Mouse (Mus musculus) heart, embryonic 11.5 days (tissue): ENCODE data around the gene Mns1. TPM values are rescaled to one million over a fixed set of nuclear protein-coding genes. Genes with fewer than 3 reads are reported as not detected.

Source experiments
- ATAC-seq: fragments of 200-750 bp; cut with Nextera tagmentation; replicated peaks from 2 replicates; pipeline ENCODE4 v1.8.0; 2017; ENCODE audit warnings: moderate library complexity; ENCODE audit not compliant: insufficient number of reproducible peaks, low FRiP score, low TSS enrichment
- H3K27ac ChIP-seq: fragments of 300-500 bp; sonication (generic); 2 replicates; pipeline ENCODE4 v1.5.1; 2014; ENCODE audit warnings: mild to moderate bottlenecking, low read depth, low read length
- H3K27me3 ChIP-seq: fragments of 300-500 bp; sonication (generic); 2 replicates; pipeline ENCODE4 v1.6.1; 2014; ENCODE audit warnings: mild to moderate bottlenecking, low read length, mixed read lengths; ENCODE audit not compliant: control insufficient read depth, insufficient read depth
- H3K36me3 ChIP-seq: fragments of 300-500 bp; sonication (generic); 2 replicates; pipeline ENCODE4 v1.6.1; 2014; ENCODE audit warnings: mild to moderate bottlenecking, low read length, moderate library complexity, mixed read lengths; ENCODE audit not compliant: control insufficient read depth, insufficient read depth
- H3K4me1 ChIP-seq: fragments of 300-500 bp; sonication (generic); 2 replicates; pipeline ENCODE4 v1.6.1; 2014; ENCODE audit warnings: low read length; ENCODE audit not compliant: control insufficient read depth, insufficient read depth
- H3K4me2 ChIP-seq: fragments of 300-500 bp; sonication (generic); 2 replicates; pipeline ENCODE4 v1.6.1; 2014; ENCODE audit warnings: mild to moderate bottlenecking, moderate library complexity
- H3K4me3 ChIP-seq: fragments of 300-500 bp; sonication (generic); 2 replicates; pipeline ENCODE4 v1.5.1; 2014; ENCODE audit warnings: low read depth, low read length
- H3K9ac ChIP-seq: fragments of 300-500 bp; sonication (generic); 2 replicates; pipeline ENCODE4 v1.6.1; 2014; ENCODE audit warnings: mild to moderate bottlenecking, low read depth, low read length, moderate library complexity
- H3K9me3 ChIP-seq: fragments of 300-500 bp; sonication (generic); replicated peaks from 2 replicates; pipeline ENCODE4 v1.6.1; 2016; ENCODE audit warnings: low read length; ENCODE audit not compliant: control insufficient read depth
- WGBS: fragments of 180-500 bp; shearing (Covaris S2); extraction: QIAGEN DNeasy Blood & Tissue Kit; methylation state at CpG from one replicate; pipeline ENCODE4 v1.1.7; 2014; ENCODE audit not compliant: insufficient replicate concordance; 5-methylcytosine and 5-hydroxymethylcytosine counted together
- polyA plus RNA-seq: library from polyadenylated mRNA; unstranded; fragments of >200 nt; fragmentation: Nextera tagmentation; extraction: Ambion mirVana; gene quantifications from 2 replicates; pipeline ENCODE4 v1.2.1, GENCODE M21; 2014

Mns1 gene
- polyA plus RNA-seq, result 20.0 and 25.7 TPM in 2 replicates

GRCm38 (mm10) chr9:72437822-72438701 is at the start of gene Mns1:
Mns1 (plus strand) TSS chr9:72438011.
- Histone ChIP-seq H3K9ac (peak within 1 kb of the TSS; percentile 61), H3K27me3 (no peaks in the 10 kb centered on the region), H3K4me2 (peak within 1 kb of the TSS; percentile 88), H3K27ac (peak within 1 kb of the TSS; percentile 59; the same call in 1 of the 2 replicates), H3K4me1 (0 out of 2 replicates have a peak, but pooled peaks cover 4% of the 10 kb centered on the region), H3K4me3 (peak within 1 kb of the TSS; percentile 69), H3K36me3 (no peaks in the 10 kb centered on the region), H3K9me3 (no peaks in the 10 kb centered on the region)
- WGBS, result 3% methylated on average over 43 of the region's 43 CpGs
- peak; percentile 97 for ATAC-seq

GRCm38 (mm10) chr9:72388934-72389333 is 48.9 kb upstream of the Mns1 start:
- 82% methylated on average over 4 of the region's 4 CpGs for WGBS

GRCm38 (mm10) chr9:72389431-72390002 is 48.3 kb upstream of the Mns1 start:
- no peak for ATAC-seq

More at GRCm38 (mm10) chr9:72388934-72389333, 48.9 kb upstream of the Mns1 start:
- Histone ChIP-seq H3K4me3 (no peak overlapping the region), H3K9me3 (no peaks in the 10 kb centered on the region), H3K9ac (no peak overlapping the region), H3K4me1 (no peaks in the 10 kb centered on the region), H3K27ac (no peak overlapping the region), H3K4me2 (no peak overlapping the region), H3K27me3 (no peaks in the 10 kb centered on the region), H3K36me3 (no peaks in the 10 kb centered on the region)
- no peak for ATAC-seq

GRCm38 (mm10) chr9:72390321-72391077 is 47.3 kb upstream of the Mns1 start:
- H3K4me1 ChIP-seq, result no peaks in the 10 kb centered on the region
- H3K27ac ChIP-seq, result no peak overlapping the region
- 77% methylated on average over 12 of the region's 12 CpGs for WGBS
- no peaks in the 10 kb centered on the region for H3K36me3 ChIP-seq
- ATAC-seq, result no peak
- H3K27me3 ChIP-seq, result no peaks in the 10 kb centered on the region
- no peaks in the 10 kb centered on the region for H3K9me3 ChIP-seq
- no peak overlapping the region for H3K4me3 ChIP-seq
- H3K9ac ChIP-seq, result no peak overlapping the region
- H3K4me2 ChIP-seq, result no peak overlapping the region

More at GRCm38 (mm10) chr9:72389431-72390002, 48.3 kb upstream of the Mns1 start:
- H3K36me3 ChIP-seq, result no peaks in the 10 kb centered on the region
- no peak overlapping the region for H3K4me2 ChIP-seq
- H3K9me3 ChIP-seq, result no peaks in the 10 kb centered on the region
- no peak overlapping the region for H3K4me3 ChIP-seq
- no peak overlapping the region for H3K9ac ChIP-seq
- H3K27me3 ChIP-seq, result no peaks in the 10 kb centered on the region
- H3K27ac ChIP-seq, result no peak overlapping the region
- WGBS, result 71% methylated on average over 14 of the region's 14 CpGs
- no peaks in the 10 kb centered on the region for H3K4me1 ChIP-seq

GRCm38 (mm10) chr9:72392686-72393085 is 45.1 kb upstream of the Mns1 start:
- no peaks in the 10 kb centered on the region for H3K36me3 ChIP-seq
- H3K27me3 ChIP-seq, result no peaks in the 10 kb centered on the region

GRCm38 (mm10) chr9:72393238-72393637 is 44.6 kb upstream of the Mns1 start:
- Histone ChIP-seq H3K36me3 (no peaks in the 10 kb centered on the region), H3K9me3 (no peaks in the 10 kb centered on the region), H3K27me3 (no peaks in the 10 kb centered on the region), H3K4me3 (no peak overlapping the region), H3K4me2 (no peak overlapping the region), H3K27ac (no peak overlapping the region), H3K9ac (no peak overlapping the region), H3K4me1 (no peaks in the 10 kb centered on the region)
- WGBS, result 78% methylated on average over 15 of the region's 15 CpGs
- ATAC-seq, result no peak

More at GRCm38 (mm10) chr9:72392686-72393085, 45.1 kb upstream of the Mns1 start:
- Histone ChIP-seq H3K9ac (no peak overlapping the region), H3K4me3 (no peak overlapping the region), H3K4me1 (no peaks in the 10 kb centered on the region), H3K4me2 (no peak overlapping the region), H3K27ac (no peak overlapping the region), H3K9me3 (no peaks in the 10 kb centered on the region)
- no peak for ATAC-seq
- 77% methylated on average over 7 of the region's 7 CpGs for WGBS

GRCm38 (mm10) chr9:72393869-72394341 is 43.9 kb upstream of the Mns1 start:
- H3K4me1 ChIP-seq, result no peaks in the 10 kb centered on the region
- no peak overlapping the region for H3K4me3 ChIP-seq
- WGBS, result 51% methylated on average over 8 of the region's 8 CpGs
- H3K27ac ChIP-seq, result no peak overlapping the region
- no peaks in the 10 kb centered on the region for H3K36me3 ChIP-seq
- H3K4me2 ChIP-seq, result no peak overlapping the region
- H3K9me3 ChIP-seq, result no peaks in the 10 kb centered on the region
- no peak overlapping the region for H3K9ac ChIP-seq
- no peak for ATAC-seq
- H3K27me3 ChIP-seq, result no peaks in the 10 kb centered on the region

GRCm38 (mm10) chr9:72400121-72400520 is 37.7 kb upstream of the Mns1 start:
- no peak overlapping the region for H3K4me2 ChIP-seq
- H3K4me3 ChIP-seq, result no peak overlapping the region
- no peaks in the 10 kb centered on the region for H3K27me3 ChIP-seq
- WGBS, result 51% methylated on average over 4 of the region's 4 CpGs
- no peaks in the 10 kb centered on the region for H3K4me1 ChIP-seq
- no peak overlapping the region for H3K9ac ChIP-seq
- no peaks in the 10 kb centered on the region for H3K9me3 ChIP-seq
- ATAC-seq, result no peak
- H3K27ac ChIP-seq, result no peak overlapping the region
- no peaks in the 10 kb centered on the region for H3K36me3 ChIP-seq
